9 mouse cellular contexts compared by ENCODE assay signal in the genomic region with DNA sequence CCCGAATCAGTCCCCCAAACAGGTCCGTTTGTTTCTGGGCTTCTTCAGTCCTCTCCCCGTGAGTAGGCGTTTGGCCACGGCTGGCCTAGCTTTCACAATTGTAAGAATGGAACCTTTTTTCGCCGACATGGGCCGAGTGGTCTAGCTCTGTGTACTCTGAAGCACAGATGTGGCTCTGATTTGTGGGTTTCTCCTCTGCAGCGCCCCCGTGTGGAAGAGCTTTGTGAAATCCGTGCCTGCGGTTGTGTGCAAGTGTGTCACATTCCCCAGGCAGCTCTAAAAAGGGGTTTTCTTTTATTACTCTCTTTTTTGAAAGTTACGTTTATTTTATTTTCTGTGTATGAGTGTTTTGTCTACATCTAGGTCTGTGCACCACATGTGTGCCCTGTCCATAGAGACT. TPM values are rescaled to one million over a fixed set of nuclear protein-coding genes. Genes with fewer than 3 reads are reported as not detected.
DNase-seq lines count a peak whose midpoint lies in the region; ATAC-seq lines count a peak whose summit lies in the region.
"Had no signal": no experiment of that assay in that cellular context is flagged by ENCODE, and none has a peak within 500 bp of the region (broad histone marks: within the 10 kb centered on the region; RNA-seq: fewer than 3 reads in every experiment).

No protein-coding gene starts in this region.

- H3K9me3 ChIP-seq in kidney, embryonic 14.5 days (ENCODE audit: control insufficient read depth, low read length), result no peaks in the 10 kb centered on the region
- no peaks in the 10 kb centered on the region for H3K9me3 ChIP-seq in liver, embryonic 13.5 days (replicated peaks)
- H3K9me3 ChIP-seq: liver, embryonic 15.5 days; stomach, embryonic 15.5 days had no signal

- H3K4me1 ChIP-seq in kidney, embryonic 14.5 days (ENCODE audit: control insufficient read depth, insufficient read depth, low read length), result peaks cover 5% of the 10 kb centered on the region; the same call in 1 of the 2 replicates
- H3K4me1 ChIP-seq in liver, embryonic 13.5 days (replicated peaks), result peaks cover 17% of the 10 kb centered on the region

- H3K9ac ChIP-seq in kidney, embryonic 14.5 days (ENCODE audit: low read depth, low read length), result no peak overlapping the region
- H3K9ac ChIP-seq in liver, embryonic 13.5 days, result no peak overlapping the region
- H3K9ac ChIP-seq: liver, embryonic 15.5 days; stomach, embryonic 15.5 days had no signal

- H3K4me2 ChIP-seq in kidney, embryonic 14.5 days (replicated peaks; ENCODE audit: low read depth, low read length), result no peak overlapping the region
- no peak overlapping the region for H3K4me2 ChIP-seq in liver, embryonic 13.5 days
- H3K4me2 ChIP-seq: liver, embryonic 15.5 days; stomach, embryonic 15.5 days had no signal

- peaks cover 19% of the 10 kb centered on the region for H3K27me3 ChIP-seq in kidney, embryonic 14.5 days (ENCODE audit: control insufficient read depth, insufficient read depth, low read length)
- H3K27me3 ChIP-seq in liver, embryonic 13.5 days, result peaks cover 91% of the 10 kb centered on the region
- no peaks in the 10 kb centered on the region; the same call in 1 of the 2 replicates for H3K27me3 ChIP-seq in splenic B cell, adult 2 months (ENCODE audit: control insufficient read depth, insufficient read depth, low read length, poor library complexity, severe bottlenecking)

- no peaks in the 10 kb centered on the region for H3K36me3 ChIP-seq in kidney, embryonic 14.5 days (ENCODE audit: control insufficient read depth, insufficient read depth, low read length)
- no peaks in the 10 kb centered on the region for H3K36me3 ChIP-seq in liver, embryonic 13.5 days
- no peaks in the 10 kb centered on the region for H3K36me3 ChIP-seq in splenic B cell, adult 2 months (ENCODE audit: control insufficient read depth, insufficient read depth, low read length, poor library complexity, severe bottlenecking)
- H3K36me3 ChIP-seq: liver, embryonic 15.5 days; stomach, embryonic 15.5 days had no signal

- DNase-seq in kidney, postnatal 10 days, result peak; percentile 70
- peak; percentile 71 for DNase-seq in CD4-positive helper T cell, adult 2 months (ENCODE audit: low read depth, low spot score)
- DNase-seq in ES-CJ7 (ENCODE audit: low read depth, low spot score), result peak; percentile 82
- DNase-seq in cerebellum, postnatal 14 days, result peak; percentile 66 to 79
- DNase-seq in liver, embryonic 13.5 days, result peak; percentile 31
- peak; percentile 82 for DNase-seq in splenic B cell, adult 2 months (ENCODE audit: low read depth, low spot score)

- H3K4me3 ChIP-seq in kidney, embryonic 14.5 days (ENCODE audit: low read length), result no peak overlapping the region
- H3K4me3 ChIP-seq in liver, embryonic 13.5 days (replicated peaks), result no peak overlapping the region
- H3K4me3 ChIP-seq: liver, embryonic 15.5 days; stomach, embryonic 15.5 days had no signal

- no peak overlapping the region for H3K27ac ChIP-seq in kidney, embryonic 14.5 days (ENCODE audit: low read depth, low read length)
- no peak overlapping the region for H3K27ac ChIP-seq in liver, embryonic 13.5 days
- H3K27ac ChIP-seq: liver, embryonic 15.5 days; stomach, embryonic 15.5 days had no signal

- 31% methylated on average over 13 of the region's 13 CpGs for WGBS in kidney, embryonic 14.5 days
- WGBS in liver, embryonic 13.5 days (ENCODE audit: insufficient replicate concordance), result 18% methylated on average over 13 of the region's 13 CpGs

- no peak for ATAC-seq in kidney, embryonic 14.5 days (ENCODE audit: low FRiP score, low TSS enrichment)
- ATAC-seq in liver, embryonic 13.5 days (ENCODE audit: low read depth), result no peak

RNA-seq across cellular contexts. Expression of a gene that starts 7.9 kb away (rescaled TPM):
- 4.5 and 4.7 TPM in 2 replicates for polyA plus RNA-seq in kidney, embryonic 14.5 days (2014; fragmentation: Nextera tagmentation; extraction: Ambion mirVana)
- polyA plus RNA-seq in liver, embryonic 13.5 days (2015; fragmentation: Nextera tagmentation; extraction: Ambion mirVana), result 0.28 and 0.43 TPM in 2 replicates

RNA-seq across cellular contexts. Expression of a gene that starts 10.2 kb away (rescaled TPM):
- 0.19 and 0.23 TPM in 2 replicates for polyA plus RNA-seq in kidney, embryonic 14.5 days (2014; fragmentation: Nextera tagmentation; extraction: Ambion mirVana)
- 0.05 and 0.08 TPM in 2 replicates for polyA plus RNA-seq in liver, embryonic 13.5 days (2015; fragmentation: Nextera tagmentation; extraction: Ambion mirVana)
- polyA plus RNA-seq: liver, embryonic 15.5 days had no signal

RNA-seq across cellular contexts. Expression of a gene that starts 11.9 kb away (rescaled TPM):
- 5.4 and 7.0 TPM in 2 replicates for polyA plus RNA-seq in kidney, embryonic 14.5 days (2014; fragmentation: Nextera tagmentation; extraction: Ambion mirVana)
- polyA plus RNA-seq in liver, embryonic 13.5 days (2015; fragmentation: Nextera tagmentation; extraction: Ambion mirVana), result 1.2 and 1.8 TPM in 2 replicates

RNA-seq across cellular contexts. Expression of a gene that starts 25.9 kb away (rescaled TPM):
- 240 and 276 TPM in 2 replicates for polyA plus RNA-seq in kidney, embryonic 14.5 days (2014; fragmentation: Nextera tagmentation; extraction: Ambion mirVana)
- 130 and 134 TPM in 2 replicates for polyA plus RNA-seq in liver, embryonic 13.5 days (2015; fragmentation: Nextera tagmentation; extraction: Ambion mirVana)

RNA-seq across cellular contexts. Expression of a gene that starts 25.9 kb away (rescaled TPM):
- 51.4 and 52.7 TPM in 2 replicates for polyA plus RNA-seq in kidney, embryonic 14.5 days (2014; fragmentation: Nextera tagmentation; extraction: Ambion mirVana)
- 24.5 and 26.7 TPM in 2 replicates for polyA plus RNA-seq in liver, embryonic 13.5 days (2015; fragmentation: Nextera tagmentation; extraction: Ambion mirVana)

Comparison
In these comparisons a context has a peak if more than half of its experiments do, and no peak if none do; other contexts are left out.
1. DNase-seq: peak in every context shown above with its lines; median percentile 82 in ES-CJ7; 82 in splenic B cell, adult 2 months; 72 in cerebellum, postnatal 14 days; 71 in CD4-positive helper T cell, adult 2 months; 70 in kidney, postnatal 10 days; 31 in liver, embryonic 13.5 days.